Mouse (Mus musculus) liver, embryonic 12.5 days (tissue): ENCODE results near the gene Retnlg. TPM values are rescaled to one million over a fixed set of nuclear protein-coding genes. Genes with fewer than 3 reads are reported as not detected.
"Not testable (repeated sequence)": the region's sequence is repeated elsewhere in the genome, so short reads cannot be mapped to it uniquely, and the experiment has no call there.

Experiments used
- ATAC-seq: fragments of 200-750 bp; cut with Nextera tagmentation; 2 replicates; pipeline ENCODE4 v1.8.0; 2017; ENCODE audit warnings: moderate number of reproducible peaks, mild to moderate bottlenecking, moderate library complexity
- H3K27ac ChIP-seq: fragments of 300-500 bp; sonication (generic); 2 replicates; pipeline ENCODE4 v1.5.1; 2016; ENCODE audit warnings: mild to moderate bottlenecking
- H3K27me3 ChIP-seq: fragments of 300-500 bp; sonication (generic); replicated peaks from 2 replicates; pipeline ENCODE4 v1.6.1; 2016; ENCODE audit warnings: mild to moderate bottlenecking, moderate library complexity
- H3K36me3 ChIP-seq: fragments of 300-500 bp; sonication (generic); 2 replicates; pipeline ENCODE4 v1.6.1; 2016; ENCODE audit warnings: mild to moderate bottlenecking, moderate library complexity
- H3K4me1 ChIP-seq: fragments of 300-500 bp; sonication (generic); 2 replicates; pipeline ENCODE4 v1.6.1; 2016
- H3K4me2 ChIP-seq: fragments of 300-500 bp; sonication (generic); 2 replicates; pipeline ENCODE4 v1.6.1; 2016; ENCODE audit warnings: mild to moderate bottlenecking, moderate library complexity
- H3K4me3 ChIP-seq: fragments of 300-500 bp; sonication (generic); 2 replicates; pipeline ENCODE4 v1.5.1; 2016; ENCODE audit warnings: mild to moderate bottlenecking, moderate library complexity
- H3K9ac ChIP-seq: fragments of 300-500 bp; sonication (generic); 2 replicates; pipeline ENCODE4 v1.6.1; 2016; ENCODE audit warnings: mild to moderate bottlenecking, moderate library complexity
- H3K9me3 ChIP-seq: fragments of 300-500 bp; sonication (generic); replicated peaks from 2 replicates; pipeline ENCODE4 v1.6.1; 2016; ENCODE audit warnings: mild to moderate bottlenecking, moderate library complexity
- WGBS: fragments of 180-500 bp; shearing (Covaris S2); methylation state at CpG from one replicate; pipeline ENCODE4 v1.1.7; 2016; ENCODE audit not compliant: insufficient replicate concordance; 5-methylcytosine and 5-hydroxymethylcytosine counted together
- polyA plus RNA-seq: library from polyadenylated mRNA; unstranded; fragments of >200 nt; fragmentation: Nextera tagmentation; extraction: Ambion mirVana; gene quantifications from 2 replicates; pipeline ENCODE4 v1.2.1, GENCODE M21; 2016

Retnlg gene
- polyA plus RNA-seq, result 1.1 and 1.4 TPM in 2 replicates

GRCm38 (mm10) chr16:48872321-48872720 lies at the start of gene Retnlg:
TSS of gene Retnlg (plus strand) at chr16:48872621.
- no peaks in the 10 kb centered on the region for H3K27me3 ChIP-seq
- H3K9me3 ChIP-seq, result no peaks in the 10 kb centered on the region
- H3K27ac ChIP-seq, result no peak within 1 kb of the TSS
- H3K36me3 ChIP-seq, result no peaks in the 10 kb centered on the region
- H3K4me3 ChIP-seq, result no peak within 1 kb of the TSS
- ATAC-seq, result no peak
- no peak within 1 kb of the TSS for H3K9ac ChIP-seq
- 72% methylated on average over 4 of the region's 4 CpGs for WGBS
- no peak within 1 kb of the TSS for H3K4me2 ChIP-seq
- no peaks in the 10 kb centered on the region for H3K4me1 ChIP-seq

- Histone ChIP-seq H3K27ac (no peak overlapping the region), H3K4me1 (no peaks in the 10 kb centered on the region), H3K9ac (no peak overlapping the region), H3K27me3 (no peaks in the 10 kb centered on the region), H3K9me3 (no peaks in the 10 kb centered on the region), H3K4me2 (no peak overlapping the region), H3K4me3 (no peak overlapping the region), H3K36me3 (no peaks in the 10 kb centered on the region)
- 67% methylated on average over 3 of the region's 3 CpGs for WGBS
- ATAC-seq, result no peak
Observed at GRCm38 (mm10) chr16:48826474-48826873, 45.9 kb upstream of the Retnlg start.

- Histone ChIP-seq H3K4me1 (no peaks in the 10 kb centered on the region), H3K27ac (no peak overlapping the region), H3K4me2 (no peak overlapping the region), H3K36me3 (no peaks in the 10 kb centered on the region), H3K27me3 (no peaks in the 10 kb centered on the region), H3K9ac (no peak overlapping the region), H3K9me3 (no peaks in the 10 kb centered on the region), H3K4me3 (no peak overlapping the region)
- WGBS, result 32% methylated on average over 1 of the region's 1 CpGs
- ATAC-seq, result no peak
Observed at GRCm38 (mm10) chr16:48827625-48828024, 44.8 kb upstream of the Retnlg start.

- no peaks in the 10 kb centered on the region for H3K36me3 ChIP-seq
- no peak overlapping the region for H3K4me2 ChIP-seq
- H3K4me1 ChIP-seq, result no peaks in the 10 kb centered on the region
- no peak overlapping the region for H3K4me3 ChIP-seq
- no peaks in the 10 kb centered on the region for H3K9me3 ChIP-seq
- H3K27me3 ChIP-seq, result no peaks in the 10 kb centered on the region
- no peak overlapping the region for H3K27ac ChIP-seq
- ATAC-seq, result no peak
- no peak overlapping the region for H3K9ac ChIP-seq
- WGBS, result 42% methylated on average over 4 of the region's 4 CpGs
Observed at GRCm38 (mm10) chr16:48829060-48829459, 43.4 kb upstream of the Retnlg start.

DNA sequence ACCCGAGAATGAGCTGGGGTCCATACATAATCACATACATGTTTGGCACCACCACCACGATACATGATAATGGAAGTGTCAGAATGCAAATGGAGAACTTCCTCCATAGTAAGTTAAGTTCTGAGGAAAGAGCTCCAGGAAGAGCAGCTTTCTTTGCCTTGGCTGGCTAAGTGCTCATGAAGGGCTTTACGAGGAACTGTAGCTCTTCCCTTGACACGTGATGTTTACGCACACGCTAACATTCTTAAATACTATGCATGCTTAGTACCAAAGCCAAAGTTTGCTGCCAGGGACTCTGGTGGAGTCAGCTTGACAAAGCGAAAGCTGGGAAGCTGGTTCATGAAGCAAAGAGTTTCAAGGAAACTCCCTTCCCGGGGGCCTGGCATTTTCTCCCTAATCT lies 40.4 kb upstream of the Retnlg start:
- Histone ChIP-seq H3K9me3 (no peaks in the 10 kb centered on the region), H3K27ac (no peak overlapping the region), H3K4me2 (no peak overlapping the region), H3K36me3 (no peaks in the 10 kb centered on the region), H3K27me3 (no peaks in the 10 kb centered on the region), H3K9ac (no peak overlapping the region), H3K4me3 (no peak overlapping the region), H3K4me1 (no peaks in the 10 kb centered on the region)
- no peak for ATAC-seq
- WGBS, result 68% methylated on average over 8 of the region's 8 CpGs

DNA sequence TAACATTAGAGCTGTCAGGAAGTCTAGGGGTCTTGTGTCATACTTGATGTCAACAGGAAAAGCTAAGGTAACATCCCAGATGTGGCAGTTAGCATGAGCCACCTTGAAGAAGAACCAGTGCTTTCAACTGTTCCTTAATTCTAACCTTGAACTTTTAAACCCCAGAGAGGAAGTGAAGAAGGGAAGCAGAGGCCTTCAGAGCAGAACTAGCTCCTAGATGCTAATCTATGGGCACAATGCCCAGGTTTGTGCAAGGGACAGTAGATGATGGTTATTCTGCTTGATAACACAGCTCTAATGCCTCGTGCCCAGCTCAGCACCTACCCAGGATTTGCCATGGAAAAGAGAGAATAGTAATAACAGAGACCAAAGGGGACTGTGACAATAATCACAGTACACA lies 38.8 kb upstream of the Retnlg start:
- H3K27me3 ChIP-seq, ATAC-seq, H3K27ac ChIP-seq, H3K36me3 ChIP-seq, H3K4me3 ChIP-seq, H3K4me2 ChIP-seq, H3K9ac ChIP-seq, H3K4me1 ChIP-seq, H3K9me3 ChIP-seq: not testable (repeated sequence)
- WGBS, result 43% methylated on average over 1 of the region's 1 CpGs

- Histone ChIP-seq H3K4me2 (no peak within 1 kb of the TSS), H3K9me3 (no peaks in the 10 kb centered on the region), H3K9ac (no peak within 1 kb of the TSS), H3K36me3 (no peaks in the 10 kb centered on the region), H3K4me1 (no peaks in the 10 kb centered on the region), H3K4me3 (no peak within 1 kb of the TSS), H3K27me3 (no peaks in the 10 kb centered on the region), H3K27ac (no peak within 1 kb of the TSS)
- ATAC-seq, result no peak
- whole genome bisulfite sequencing, result 69% methylated on average over 3 of the region's 3 CpGs
Observed at GRCm38 (mm10) chr16:48842266-48842665, 30.2 kb upstream of the Retnlg start, which contains the start of gene Retnla. TSS of gene Retnla (plus strand) at chr16:48842551.

DNA sequence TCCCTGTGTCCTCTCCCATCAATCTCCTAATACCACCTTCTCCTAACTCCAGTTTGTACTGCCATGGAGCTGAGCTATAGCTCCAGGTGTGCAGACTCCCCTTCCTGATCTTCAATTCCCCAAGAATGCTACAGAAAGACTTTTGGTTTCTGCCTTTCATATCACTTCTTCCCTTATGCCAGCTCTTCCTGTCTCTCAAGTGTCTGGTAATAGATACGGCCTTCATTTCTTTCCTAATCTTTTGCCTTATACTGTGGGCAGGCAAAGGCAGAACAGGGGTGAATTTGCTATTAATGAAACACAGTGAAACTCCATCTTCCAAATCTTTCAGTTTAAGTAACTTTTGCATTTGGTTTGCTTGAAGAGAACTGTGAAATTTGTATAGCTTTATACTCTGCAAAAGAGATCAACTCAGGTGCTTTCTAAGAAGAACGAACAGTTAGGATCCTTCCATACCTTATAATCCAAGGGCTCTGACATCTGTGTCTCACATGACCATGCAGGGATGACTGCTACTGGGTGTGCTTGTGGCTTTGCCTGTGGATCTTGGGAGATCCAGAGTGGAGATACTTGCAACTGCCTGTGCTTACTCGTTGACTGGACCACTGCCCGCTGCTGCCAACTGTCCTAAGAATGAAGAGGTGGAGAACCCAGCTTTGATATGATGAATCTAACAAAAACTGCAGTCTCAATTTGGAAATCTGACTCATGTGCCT lies 28.6 kb upstream of the Retnlg start:
- Histone ChIP-seq H3K27ac (no peak overlapping the region), H3K9ac (no peak overlapping the region), H3K27me3 (no peaks in the 10 kb centered on the region), H3K36me3 (no peaks in the 10 kb centered on the region), H3K9me3 (no peaks in the 10 kb centered on the region), H3K4me2 (no peak overlapping the region), H3K4me1 (no peaks in the 10 kb centered on the region), H3K4me3 (no peak overlapping the region)
- ATAC-seq, result no peak
- WGBS, result 64% methylated on average over 4 of the region's 4 CpGs

GRCm38 (mm10) chr16:48865004-48865403 lies 7.4 kb upstream of the Retnlg start:
- H3K4me1 ChIP-seq, H3K4me2 ChIP-seq, H3K27ac ChIP-seq, H3K27me3 ChIP-seq, H3K9me3 ChIP-seq, ATAC-seq, H3K9ac ChIP-seq, H3K4me3 ChIP-seq, H3K36me3 ChIP-seq: not testable (repeated sequence)
- WGBS, result 68% methylated on average over 1 of the region's 1 CpGs

DNA sequence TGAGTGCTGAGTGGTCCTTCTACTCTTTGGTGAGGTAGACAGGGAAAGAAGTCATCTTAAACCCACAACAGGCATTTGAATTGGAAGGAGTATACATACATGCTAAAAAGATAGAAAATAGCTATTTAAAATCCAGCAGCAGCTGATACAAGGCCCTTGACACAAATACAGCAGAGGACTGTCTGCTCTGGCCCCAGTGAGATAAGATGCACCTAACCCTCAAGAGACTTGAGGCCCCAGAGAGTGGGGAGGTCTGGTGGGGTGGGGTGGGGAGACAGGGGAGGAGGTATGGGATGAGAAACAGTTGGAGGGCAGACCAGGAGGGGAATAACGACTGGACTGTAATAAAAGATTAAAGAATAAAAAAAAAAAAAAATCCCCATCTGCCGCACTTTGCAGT lies 4.7 kb upstream of the Retnlg start:
- H3K4me1 ChIP-seq, result no peaks in the 10 kb centered on the region
- ATAC-seq, result peak; percentile 84
- 50% methylated on average over 2 of the region's 2 CpGs for WGBS

GRCm38 (mm10) chr16:48868663-48869062 lies 3.8 kb upstream of the Retnlg start:
- no peaks in the 10 kb centered on the region for H3K27me3 ChIP-seq
- 49% methylated on average over 1 of the region's 1 CpGs for whole genome bisulfite sequencing
- H3K4me1 ChIP-seq, result no peaks in the 10 kb centered on the region
- H3K27ac ChIP-seq, result no peak overlapping the region
- no peak overlapping the region for H3K9ac ChIP-seq
- no peaks in the 10 kb centered on the region for H3K36me3 ChIP-seq
- no peak overlapping the region for H3K4me3 ChIP-seq
- H3K4me2 ChIP-seq, result no peak overlapping the region
- no peak for ATAC-seq
- H3K9me3 ChIP-seq, result no peaks in the 10 kb centered on the region

More for the DNA sequence above, 4.7 kb upstream of the Retnlg start:
- no peaks in the 10 kb centered on the region for H3K36me3 ChIP-seq
- H3K9me3 ChIP-seq, result no peaks in the 10 kb centered on the region
- H3K27ac ChIP-seq, result no peak overlapping the region
- H3K4me3 ChIP-seq, result no peak overlapping the region
- H3K27me3 ChIP-seq, result no peaks in the 10 kb centered on the region
- H3K4me2 ChIP-seq, result no peak overlapping the region
- no peak overlapping the region for H3K9ac ChIP-seq

- Histone ChIP-seq H3K27ac (no peak overlapping the region), H3K9me3 (no peaks in the 10 kb centered on the region), H3K36me3 (no peaks in the 10 kb centered on the region), H3K4me2 (no peak overlapping the region), H3K4me3 (no peak overlapping the region), H3K27me3 (no peaks in the 10 kb centered on the region), H3K4me1 (no peaks in the 10 kb centered on the region), H3K9ac (no peak overlapping the region)
- WGBS, result 53% methylated on average over 3 of the region's 3 CpGs
- no peak for ATAC-seq
Observed at GRCm38 (mm10) chr16:48869671-48870070, 2.8 kb upstream of the Retnlg start.

DNA sequence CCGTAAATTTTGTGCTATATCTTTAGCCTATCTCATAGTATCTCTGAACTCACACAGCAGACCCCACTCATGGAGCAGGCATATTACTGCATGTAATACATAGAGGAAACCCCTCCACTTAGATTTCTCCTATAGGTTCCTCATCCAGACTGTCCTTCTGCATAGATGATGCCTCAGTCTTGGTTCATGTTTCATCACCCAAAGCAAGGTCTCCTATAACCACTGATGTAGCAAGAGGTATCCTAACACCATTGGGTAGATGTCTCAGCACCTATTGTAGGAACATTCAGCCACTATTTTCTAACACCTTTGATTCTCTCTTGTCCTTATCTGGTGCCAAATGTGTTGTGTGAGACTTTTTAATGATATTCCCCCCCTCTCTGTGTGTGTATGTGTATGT lies 667 bp upstream of the Retnlg start:
- H3K4me3 ChIP-seq, result no peak overlapping the region
- no peak for ATAC-seq
- no peak overlapping the region for H3K9ac ChIP-seq
- no peaks in the 10 kb centered on the region for H3K9me3 ChIP-seq
- no peaks in the 10 kb centered on the region for H3K27me3 ChIP-seq
- H3K4me1 ChIP-seq, result no peaks in the 10 kb centered on the region
- 59% methylated on average over 1 of the region's 1 CpGs for WGBS
- H3K36me3 ChIP-seq, result no peaks in the 10 kb centered on the region
- no peak overlapping the region for H3K4me2 ChIP-seq
- no peak overlapping the region for H3K27ac ChIP-seq
